In genomic region chr12:113360032-113360431, GRCm38 (mm10) we compare ENCODE assay signal across 26 mouse cellular contexts.
DNase-seq lines count a peak whose midpoint lies in the region; ATAC-seq lines count a peak whose summit lies in the region.
"Had no signal": no experiment of that assay in that cellular context is flagged by ENCODE, and none has a peak within 500 bp of the region (broad histone marks: within the 10 kb centered on the region; RNA-seq: fewer than 3 reads in every experiment).

No protein-coding gene starts in this region.

- H3K27me3 ChIP-seq in limb, embryonic 11.5 days (ENCODE audit: control insufficient read depth, insufficient read depth, low read length), result no peaks in the 10 kb centered on the region
- no peaks in the 10 kb centered on the region for H3K27me3 ChIP-seq in limb, embryonic 10.5 days (ENCODE audit: low read depth, poor library complexity, severe bottlenecking)
- H3K27me3 ChIP-seq: CH12.LX; embryonic facial prominence, embryonic 13.5 days; embryonic facial prominence, embryonic 15.5 days; forebrain, embryonic 12.5 days; Patski had no signal

- H3K9me3 ChIP-seq in limb, embryonic 11.5 days (ENCODE audit: control insufficient read depth, low read length), result no peaks in the 10 kb centered on the region
- no peaks in the 10 kb centered on the region for H3K9me3 ChIP-seq in limb, embryonic 10.5 days (replicated peaks)
- H3K9me3 ChIP-seq: embryonic facial prominence, embryonic 13.5 days; embryonic facial prominence, embryonic 15.5 days; forebrain, embryonic 12.5 days had no signal

- no peak overlapping the region for H3K27ac ChIP-seq in limb, embryonic 11.5 days (replicated peaks; ENCODE audit: low read depth, low read length)
- H3K27ac ChIP-seq in limb, embryonic 10.5 days, result no peak overlapping the region
- H3K27ac ChIP-seq: embryonic facial prominence, embryonic 13.5 days; embryonic facial prominence, embryonic 15.5 days; forebrain, embryonic 12.5 days had no signal

- H3K36me3 ChIP-seq in limb, embryonic 11.5 days (ENCODE audit: control insufficient read depth, insufficient read depth, low read length), result no peaks in the 10 kb centered on the region
- H3K36me3 ChIP-seq in limb, embryonic 10.5 days, result no peaks in the 10 kb centered on the region
- H3K36me3 ChIP-seq: embryonic facial prominence, embryonic 13.5 days; embryonic facial prominence, embryonic 15.5 days; forebrain, embryonic 12.5 days; G1E had no signal

- no peak overlapping the region for H3K9ac ChIP-seq in limb, embryonic 11.5 days (ENCODE audit: low read length)
- H3K9ac ChIP-seq: embryonic facial prominence, embryonic 13.5 days; embryonic facial prominence, embryonic 15.5 days; forebrain, embryonic 12.5 days had no signal

- 85% methylated on average over 7 of the region's 7 CpGs for WGBS in limb, embryonic 11.5 days
- 85% methylated on average over 7 of the region's 7 CpGs for WGBS in limb, embryonic 10.5 days

- ATAC-seq in limb, embryonic 11.5 days (ENCODE audit: insufficient number of reproducible peaks, low FRiP score, low TSS enrichment, low read depth), result no peak
- ATAC-seq: activated CD4-positive, CD25-positive, alpha-beta regulatory T cell, adult 4 months; CD4-positive, CD25-positive, alpha-beta regulatory T cell, adult 4 months; forebrain, embryonic 14.5 days; forebrain, embryonic 16.5 days; Patski had no signal

- peaks cover 4% of the 10 kb centered on the region; the same call in 1 of the 2 replicates for H3K4me1 ChIP-seq in limb, embryonic 11.5 days (ENCODE audit: control insufficient read depth, insufficient read depth, low read length)
- peaks cover 9% of the 10 kb centered on the region for H3K4me1 ChIP-seq in limb, embryonic 10.5 days
- H3K4me1 ChIP-seq: embryonic facial prominence, embryonic 13.5 days; embryonic facial prominence, embryonic 15.5 days; forebrain, embryonic 12.5 days had no signal

- DNase-seq in heart, adult 11 months, result peak; percentile 82
- DNase-seq in heart, postnatal 4 days, result no peak
- peak; percentile 19 for DNase-seq in limb, embryonic 11.5 days (ENCODE audit: low spot score)
- no peak for DNase-seq in limb, embryonic 10.5 days (ENCODE audit: low spot score)
- no peak for DNase-seq in adrenal gland, postnatal 10 days
- DNase-seq: adrenal gland, adult 8-10 months; adrenal gland, postnatal 25 days; B cell, adult 2 months; cerebellum, adult 11 months; cerebellum, adult 18-20 months; cerebellum, adult 8-10 months; cerebellum, adult 9-11 months; cerebellum, postnatal 14 days; cerebellum, postnatal 36 days; embryo, embryonic 11 days had no signal

- no peak overlapping the region for H3K4me3 ChIP-seq in limb, embryonic 11.5 days (ENCODE audit: low read depth, low read length)
- H3K4me3 ChIP-seq in limb, embryonic 10.5 days, result no peak overlapping the region
- H3K4me3 ChIP-seq: embryonic facial prominence, embryonic 13.5 days; embryonic facial prominence, embryonic 15.5 days; erythroblast, embryonic 14.5 days; forebrain, embryonic 12.5 days had no signal

- no peak overlapping the region for H3K4me2 ChIP-seq in limb, embryonic 11.5 days (ENCODE audit: low read depth, severe bottlenecking)
- H3K4me2 ChIP-seq: embryonic facial prominence, embryonic 13.5 days; embryonic facial prominence, embryonic 15.5 days; forebrain, embryonic 12.5 days had no signal

Comparison
In these comparisons a context has a peak if more than half of its experiments do, and no peak if none do; other contexts are left out.
1. DNase-seq: peak in heart, adult 11 months (single experiment) and limb, embryonic 11.5 days (single experiment); none in heart, postnatal 4 days (single experiment), limb, embryonic 10.5 days (single experiment) and adrenal gland, postnatal 10 days (single experiment).